Mouse (Mus musculus) left cerebral cortex, postnatal 4 days (tissue): ENCODE data around the gene Asb4. TPM values are rescaled to one million over a fixed set of nuclear protein-coding genes. Genes with fewer than 3 reads are reported as not detected.
A peak's percentile ranks its signal among the peaks of the same experiment; 100 is the strongest.
"Not testable (repeated sequence)": the region's sequence is repeated elsewhere in the genome, so short reads cannot be mapped to it uniquely, and the experiment has no call there.

Source experiments
- DNase-seq: peaks from one replicate; pipeline ENCODE4 v3.0.0-alpha.2; 2022
- intact Hi-C: fragments of 180-260 bp; cut with DNase I; formaldehyde crosslinking; loops from one replicate; pipeline ENCODE4 v1.15.1; 2025
- total RNA-seq, 2 experiments: library from RNA; stranded (reverse); gene quantifications; 2 replicates each; pipeline ENCODE4 v1.2.3; 2021

The Asb4 gene
- total RNA-seq: 1 to 10 TPM; 1.9 to 2.6 TPM

DNA sequence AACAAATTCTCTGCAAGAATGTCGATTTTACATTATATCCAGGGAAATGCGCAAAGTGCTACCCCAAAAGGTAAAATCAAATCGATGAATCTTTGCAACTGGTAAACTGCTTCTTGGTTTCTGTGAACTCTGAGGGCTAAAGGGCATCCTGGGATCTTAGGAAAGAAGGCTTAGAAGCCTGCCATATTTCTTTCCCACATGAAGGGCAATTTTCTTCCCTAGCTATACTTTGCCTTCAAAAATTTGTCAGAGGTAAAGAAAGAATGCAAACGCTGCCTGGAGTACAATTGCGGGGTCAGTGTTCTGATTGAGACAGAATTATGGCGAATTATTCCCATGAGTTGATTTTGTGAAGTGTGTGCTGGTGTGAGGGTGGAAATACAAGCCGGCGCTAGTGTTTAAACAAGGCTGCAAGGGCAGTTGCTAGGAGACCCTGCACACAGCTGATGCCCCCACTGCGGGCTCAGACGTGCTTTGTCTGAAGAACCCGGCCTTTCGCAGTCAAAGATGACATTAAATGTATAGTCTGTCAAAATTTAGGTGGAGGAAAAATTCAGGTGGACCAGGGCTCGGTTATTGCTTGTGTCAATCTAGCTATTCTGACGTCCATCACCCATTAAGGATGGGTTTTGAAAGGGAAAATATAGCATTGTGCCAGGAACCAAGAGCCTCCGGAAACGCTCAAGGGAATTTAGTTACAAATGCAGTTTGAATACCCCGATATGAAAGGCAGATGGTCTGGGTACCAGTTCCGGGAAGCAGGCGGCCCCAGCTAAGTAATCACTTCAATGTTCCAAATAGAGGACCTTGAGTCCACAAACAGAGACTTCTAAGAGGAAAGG, at the start of gene Asb4:
Asb4 (plus strand) TSS at position 51 of the 842 bp plus-strand sequence.
- peak; percentile 47 for DNase-seq

DNA sequence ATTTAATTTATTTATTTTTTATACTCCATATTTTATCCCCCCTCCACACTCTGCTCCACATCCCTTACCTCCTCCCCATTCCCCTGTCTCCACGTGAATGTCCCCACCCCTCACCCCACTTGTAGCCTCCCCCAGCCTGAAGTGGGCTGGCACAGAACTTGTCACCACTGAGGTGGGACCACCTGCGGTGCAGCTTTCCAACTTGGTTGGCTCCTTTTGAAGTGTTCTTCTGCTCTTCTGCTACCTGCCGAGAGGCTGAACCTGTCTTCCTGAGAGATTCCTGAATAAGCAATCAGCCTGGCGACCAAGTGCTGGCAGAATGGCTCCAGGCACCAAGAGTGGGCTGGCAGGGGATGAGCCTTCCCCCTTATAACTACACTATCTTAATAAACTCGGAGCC, 49.2 kb upstream of the Asb4 start:
- intact Hi-C loops: no loop called here
- DNase-seq: no peak

More for the DNA sequence above, at the start of gene Asb4:
- intact Hi-C loops: loop anchor here (5.0 to 10.0 kb wide), 5 partner anchors 269 to 1871 kb away; partner anchors contain the start of genes Peg10, Ppp1r9a and Sgce

GRCm38 (mm10) chr6:5336016-5336415, 47.2 kb upstream of the Asb4 start:
- intact Hi-C loops, DNase-seq: not testable (repeated sequence)

- intact Hi-C loops, DNase-seq: not testable (repeated sequence)
Measured at GRCm38 (mm10) chr6:5338781-5339180, 44.4 kb upstream of the Asb4 start.

DNA sequence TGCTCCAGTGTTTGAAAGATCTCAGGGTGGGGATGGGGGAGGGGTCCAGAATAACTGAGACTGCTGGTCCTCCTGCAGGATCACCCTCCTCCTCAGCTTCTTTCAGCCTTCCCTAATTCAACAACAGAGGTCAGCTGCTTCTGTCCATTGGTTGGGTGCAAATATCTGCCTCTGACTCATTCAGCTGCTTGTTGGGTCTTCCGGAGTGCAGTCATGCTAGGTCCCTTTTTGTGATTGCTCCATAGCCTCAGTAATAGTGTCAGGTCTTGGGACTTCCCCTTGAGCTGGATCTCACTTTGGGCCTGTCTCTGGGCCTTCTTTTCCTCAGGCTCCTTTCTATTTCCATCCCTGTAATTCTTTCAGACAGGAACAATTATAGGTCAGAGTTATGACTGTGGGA, 43.9 kb upstream of the Asb4 start:
- DNase-seq, intact Hi-C loops: not testable (repeated sequence)

GRCm38 (mm10) chr6:5344255-5344654, 38.9 kb upstream of the Asb4 start:
- no peak for DNase-seq
- intact Hi-C loops: no loop called here

DNA sequence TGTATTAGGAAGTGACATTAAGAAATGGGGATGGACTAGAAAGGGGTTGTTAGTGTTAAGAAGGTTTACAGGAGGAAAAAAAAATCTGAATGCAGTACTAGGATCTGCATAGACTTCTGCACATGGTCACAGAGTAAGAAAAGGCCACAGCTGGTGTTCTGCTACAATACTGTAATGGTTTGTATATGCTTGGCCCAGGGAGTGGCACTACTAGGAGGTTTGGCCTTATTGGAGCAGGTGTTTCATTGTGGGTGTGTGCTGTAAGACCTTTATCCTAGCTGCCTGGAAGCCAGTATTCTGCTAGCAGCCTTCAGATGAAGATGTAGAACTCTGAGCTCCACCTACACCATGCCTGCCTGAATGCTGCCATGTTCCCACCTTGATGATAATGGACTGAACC, 25.3 kb upstream of the Asb4 start:
- intact Hi-C loops: no loop called here
- DNase-seq: no peak

- intact Hi-C loops: no loop called here
- no peak for DNase-seq
Measured at GRCm38 (mm10) chr6:5360402-5360801, 22.8 kb upstream of the Asb4 start.

DNA sequence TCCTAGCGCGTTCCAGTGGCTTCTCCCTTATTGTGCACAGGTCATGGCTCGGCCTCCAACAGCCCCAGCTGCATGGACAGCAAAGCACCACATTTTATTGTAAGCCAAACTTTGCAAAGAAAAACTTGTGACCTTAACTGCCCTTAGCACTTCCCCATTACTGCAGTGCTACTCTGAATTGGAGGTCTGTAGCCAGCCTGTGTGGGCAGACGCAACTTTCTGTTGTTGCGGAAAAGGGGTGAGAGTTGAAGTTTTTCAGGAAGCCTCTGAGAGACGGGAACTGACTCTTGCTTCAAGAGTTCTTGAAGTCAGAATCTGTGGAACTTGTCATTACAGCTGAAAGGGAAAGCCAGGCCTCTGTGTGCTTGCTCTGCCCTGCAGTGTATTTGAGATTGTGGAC, 21.2 kb upstream of the Asb4 start:
- intact Hi-C loops: no loop called here
- no peak for DNase-seq

DNA sequence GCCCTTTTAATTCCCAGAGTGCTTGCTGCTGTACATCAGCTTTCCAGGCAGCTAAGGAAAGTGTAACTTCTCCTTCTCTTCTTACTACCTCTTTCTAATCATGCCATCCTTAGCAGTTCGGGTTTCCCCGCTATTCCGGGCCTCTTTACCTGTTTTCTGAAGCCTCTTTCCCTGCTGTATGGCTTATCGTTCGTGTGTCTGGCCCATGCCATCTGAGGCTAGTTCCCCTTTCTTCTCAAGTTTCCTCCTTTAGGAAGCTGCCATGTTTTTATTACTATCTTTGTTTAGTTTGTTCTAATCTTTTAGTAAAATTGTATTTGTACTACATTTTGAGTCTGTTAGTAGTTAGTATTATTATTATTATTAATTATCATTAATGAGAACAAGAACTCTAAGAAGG, 17.3 kb upstream of the Asb4 start:
- intact Hi-C loops: no loop called here
- no peak for DNase-seq

- intact Hi-C loops: no loop called here
- DNase-seq: no peak
Measured at GRCm38 (mm10) chr6:5376884-5377283, 6.3 kb upstream of the Asb4 start.

GRCm38 (mm10) chr6:5379048-5379447, 4.1 kb upstream of the Asb4 start:
- intact Hi-C loops: no loop called here
- no peak for DNase-seq

GRCm38 (mm10) chr6:5379781-5380623, 3.2 kb upstream of the Asb4 start:
- DNase-seq: peak; percentile 33
- intact Hi-C loops: loop anchor here (5.0 to 10.0 kb wide), 5 partner anchors 265 to 1868 kb away; partner anchors contain the start of genes Peg10, Ppp1r9a and Sgce

- intact Hi-C loops: loop anchor here (5.0 to 10.0 kb wide), 5 partner anchors 266 to 1868 kb away; partner anchors contain the start of genes Peg10, Ppp1r9a and Sgce
- DNase-seq: peak; percentile 32
Measured at GRCm38 (mm10) chr6:5380624-5381252, 2.4 kb upstream of the Asb4 start.

- intact Hi-C loops: loop anchor here (5.0 to 10.0 kb wide), 5 partner anchors 267 to 1870 kb away; partner anchors contain the start of genes Peg10, Ppp1r9a and Sgce
- DNase-seq: no peak
Measured at GRCm38 (mm10) chr6:5381918-5382582, 1.1 kb upstream of the Asb4 start.

DNA sequence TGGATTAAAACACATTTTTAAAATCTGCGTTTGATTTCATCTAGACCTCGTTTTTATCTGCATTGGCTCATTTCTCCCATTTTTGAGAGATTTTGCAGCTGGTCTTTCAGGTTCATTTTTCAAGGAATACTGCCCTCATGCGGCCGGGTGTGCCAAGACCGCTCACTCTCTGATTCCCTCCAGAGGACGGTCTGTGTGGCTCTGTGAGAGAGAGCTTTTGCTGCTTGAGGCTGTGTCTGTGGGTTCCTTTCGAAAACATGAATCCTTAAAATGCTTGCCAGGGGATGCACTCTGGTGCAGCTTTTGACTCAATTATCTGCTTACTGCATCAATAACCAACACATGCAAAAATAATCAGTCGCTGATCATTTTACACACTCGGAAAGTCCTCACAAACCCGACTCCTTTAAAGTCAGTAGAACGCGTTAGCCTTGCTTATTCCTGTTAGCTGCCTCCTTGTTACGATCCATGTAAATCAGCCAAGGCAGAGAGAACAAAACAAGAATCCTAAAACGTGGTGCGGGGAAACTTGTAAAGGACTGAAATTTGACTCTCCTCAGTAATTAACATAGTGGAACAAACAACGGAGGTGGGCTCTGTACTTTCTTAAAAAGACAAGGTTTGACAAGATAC, 487 bp upstream of the Asb4 start:
- intact Hi-C loops: loop anchor here (5.0 to 10.0 kb wide), 5 partner anchors 268 to 1870 kb away; partner anchors contain the start of genes Peg10, Ppp1r9a and Sgce
- peak; percentile 86 for DNase-seq

DNA sequence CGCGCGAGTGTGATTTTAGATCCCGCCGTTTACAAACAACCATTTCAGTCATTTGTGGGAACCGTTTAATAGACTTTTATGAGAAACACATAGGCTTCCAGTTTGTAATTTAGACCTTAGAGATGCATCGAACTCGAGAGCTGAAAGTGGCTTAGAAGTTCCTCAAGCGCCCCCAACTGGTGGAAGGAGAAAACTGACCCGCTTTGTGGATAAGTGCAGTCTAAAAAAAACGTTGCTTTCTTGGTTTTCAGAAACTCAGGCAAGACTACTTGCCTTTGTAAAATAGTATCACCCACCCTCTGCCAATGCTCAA, 948 bp downstream of the Asb4 start:
- intact Hi-C loops: loop anchor here (5.0 to 10.0 kb wide), 5 partner anchors 269 to 1872 kb away; partner anchors contain the start of genes Peg10, Ppp1r9a and Sgce
- DNase-seq: peak; percentile 70

GRCm38 (mm10) chr6:5385161-5385640, 2.0 kb downstream of the Asb4 start:
- no peak for DNase-seq
- intact Hi-C loops: loop anchor here (10.0 kb wide), 3 partner anchors 270 to 830 kb away; partner anchors contain the start of gene Ppp1r9a

DNA sequence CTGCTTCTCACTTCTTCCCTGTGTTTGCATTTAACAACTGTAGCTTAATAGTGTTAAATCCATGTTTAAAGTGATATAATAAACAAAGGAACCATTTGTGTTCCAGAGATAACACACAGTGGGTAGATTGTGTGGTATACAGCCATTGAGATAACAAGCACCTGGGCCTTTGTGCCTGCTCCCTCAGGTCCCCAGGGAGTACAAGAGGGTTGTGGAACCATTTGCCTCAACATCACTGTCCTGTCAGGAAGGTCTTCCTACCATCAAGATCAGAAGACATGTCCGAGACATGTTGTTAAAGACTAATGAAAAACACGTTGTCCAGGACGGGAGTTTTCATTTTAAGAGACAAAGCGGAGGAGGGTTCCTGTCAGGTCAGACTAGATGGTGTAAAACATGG, 3.3 kb downstream of the Asb4 start:
- DNase-seq: no peak
- intact Hi-C loops: loop anchor here (10.0 kb wide), 3 partner anchors 272 to 832 kb away; partner anchors contain the start of gene Ppp1r9a
